Mouse (Mus musculus) liver, adult 2 months (tissue): ENCODE measurements around the gene Cacna1a. TPM values are rescaled to one million over a fixed set of nuclear protein-coding genes. Genes with fewer than 3 reads are reported as not detected.

Experiments used
- DNase-seq: peaks from one replicate; pipeline ENCODE4 v3.0.0-alpha.2; 2011; ENCODE audit warnings: low read depth, low spot score; ENCODE audit errors: extremely low read depth
- H3K27ac ChIP-seq: fragments of 200-500 bp; replicated peaks from 2 replicates; pipeline ENCODE4 v1.5.1; 2012; ENCODE audit warnings: low read depth, mild to moderate bottlenecking, control low read depth, inconsistent platforms, low read length; ENCODE audit not compliant: insufficient read depth
- H3K27me3 ChIP-seq: fragments of 200-500 bp; 2 replicates; pipeline ENCODE4 v1.6.1; 2012; ENCODE audit warnings: mild to moderate bottlenecking, moderate library complexity, low read length, inconsistent platforms; ENCODE audit not compliant: control insufficient read depth, insufficient read depth
- H3K36me3 ChIP-seq: fragments of 200-500 bp; 2 replicates; pipeline ENCODE4 v1.6.1; 2012; ENCODE audit warnings: low read length, inconsistent platforms; ENCODE audit not compliant: control insufficient read depth, insufficient read depth
- H3K4me1 ChIP-seq: fragments of 200-500 bp; 2 replicates; pipeline ENCODE4 v1.6.1; 2011; ENCODE audit warnings: low read length; ENCODE audit not compliant: control insufficient read depth, insufficient read depth
- H3K4me3 ChIP-seq: fragments of 200-500 bp; 2 replicates; pipeline ENCODE4 v1.5.1; 2011; ENCODE audit warnings: low read depth, mild to moderate bottlenecking, control low read depth, low read length, moderate library complexity; ENCODE audit not compliant: insufficient read depth
- H3K79me2 ChIP-seq: fragments of 200-500 bp; 2 replicates; pipeline ENCODE4 v1.6.1; 2012; ENCODE audit warnings: inconsistent platforms, mild to moderate bottlenecking, low read length, moderate library complexity; ENCODE audit not compliant: control insufficient read depth, insufficient read depth
- H3K9ac ChIP-seq: fragments of 200-500 bp; 2 replicates; pipeline ENCODE4 v1.6.1; 2012; ENCODE audit warnings: low read depth, mild to moderate bottlenecking, control low read depth, inconsistent platforms, low read length
- CTCF ChIP-seq: fragments of 200-500 bp; IDR thresholded peaks from 2 replicates; pipeline ENCODE4 v1.5.1; 2011; ENCODE audit warnings: low read depth, low read length, control low read depth
- POLR2A ChIP-seq: fragments of 200-500 bp; IDR thresholded peaks from 2 replicates; pipeline ENCODE4 v1.6.1; 2011; ENCODE audit warnings: low read length, control low read depth; ENCODE audit not compliant: insufficient read depth; ENCODE audit errors: extremely low read depth
- WGBS: fragments of 180-500 bp; shearing (Covaris S2); methylation state at CpG from one replicate; pipeline ENCODE4 v1.1.7; 2018; 5-methylcytosine and 5-hydroxymethylcytosine counted together
- polyA plus RNA-seq: library from polyadenylated mRNA; depleted of rRNA; stranded (reverse); fragments of >200 nt; gene quantifications from 2 replicates; pipeline ENCODE4 v1.2.3, GENCODE M21; 2012
- total RNA-seq: library from RNA; depleted of rRNA; stranded (reverse); fragments of >200 nt; gene quantifications from 2 replicates; pipeline ENCODE4 v1.2.3, GENCODE M21; 2014

The Cacna1a gene
- total and polyA plus RNA-seq, 2 experiments = 0.28 to 3.2 TPM

DNA sequence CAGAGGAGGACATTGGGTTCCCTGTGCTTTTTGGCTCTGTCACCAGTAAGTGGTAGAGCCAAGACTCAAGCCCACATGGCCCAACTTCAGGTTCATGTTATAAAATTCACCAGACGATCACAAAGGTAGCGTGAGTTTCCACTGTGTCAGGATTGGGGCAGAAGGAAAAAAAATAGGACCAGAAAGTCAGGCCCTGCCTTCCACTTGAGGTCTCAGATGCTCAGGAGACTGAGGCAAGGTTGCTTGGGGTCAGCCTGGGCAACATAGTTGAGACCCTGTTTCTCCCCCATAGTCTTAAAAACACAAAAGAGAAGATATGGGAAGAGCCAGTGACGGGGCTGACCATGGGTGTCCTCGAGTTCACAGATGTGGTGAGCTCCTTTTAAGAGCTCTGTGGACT lies 97.1 kb downstream of the Cacna1a start:
- no peaks in the 10 kb centered on the region for H3K79me2 ChIP-seq
- no peaks in the 10 kb centered on the region for H3K36me3 ChIP-seq
- H3K9ac ChIP-seq = no peak overlapping the region
- no peak overlapping the region for H3K4me3 ChIP-seq
- H3K27ac ChIP-seq = no peak overlapping the region
- 77% methylated on average over 4 of the region's 4 CpGs for WGBS
- H3K27me3 ChIP-seq = no peaks in the 10 kb centered on the region
- H3K4me1 ChIP-seq = no peaks in the 10 kb centered on the region
- TF ChIP-seq CTCF (no peak), POLR2A (no peak)
- no peak for DNase-seq

DNA sequence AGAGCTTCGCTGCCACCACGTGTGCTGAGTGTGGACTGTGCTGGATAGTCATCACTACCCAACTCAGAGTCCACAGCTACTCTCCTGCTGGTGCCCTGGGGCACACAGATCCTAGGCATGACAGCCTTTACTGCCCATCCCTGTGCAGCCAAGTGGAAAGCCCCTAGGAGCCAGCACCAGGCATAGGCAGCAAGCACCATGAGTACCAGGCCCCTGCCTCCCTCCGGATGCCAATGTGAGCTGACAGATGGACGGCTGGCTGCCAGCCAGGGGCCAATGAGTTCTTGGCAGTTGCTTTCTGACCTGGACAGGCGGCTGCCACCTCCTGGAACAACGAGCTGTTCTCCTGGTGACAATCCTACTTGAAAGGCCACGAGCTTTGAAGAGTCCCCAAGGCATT lies 97.6 kb downstream of the Cacna1a start:
- no peak for TF ChIP-seq CTCF
- H3K27me3 ChIP-seq = no peaks in the 10 kb centered on the region
- WGBS = 48% methylated on average over 7 of the region's 7 CpGs
- peak; percentile 10 for DNase-seq
- H3K4me1 ChIP-seq = no peaks in the 10 kb centered on the region
- no peaks in the 10 kb centered on the region for H3K36me3 ChIP-seq
- H3K4me3 ChIP-seq = no peak overlapping the region
- no peak overlapping the region for H3K9ac ChIP-seq
- no peaks in the 10 kb centered on the region for H3K79me2 ChIP-seq
- H3K27ac ChIP-seq = no peak overlapping the region

DNA sequence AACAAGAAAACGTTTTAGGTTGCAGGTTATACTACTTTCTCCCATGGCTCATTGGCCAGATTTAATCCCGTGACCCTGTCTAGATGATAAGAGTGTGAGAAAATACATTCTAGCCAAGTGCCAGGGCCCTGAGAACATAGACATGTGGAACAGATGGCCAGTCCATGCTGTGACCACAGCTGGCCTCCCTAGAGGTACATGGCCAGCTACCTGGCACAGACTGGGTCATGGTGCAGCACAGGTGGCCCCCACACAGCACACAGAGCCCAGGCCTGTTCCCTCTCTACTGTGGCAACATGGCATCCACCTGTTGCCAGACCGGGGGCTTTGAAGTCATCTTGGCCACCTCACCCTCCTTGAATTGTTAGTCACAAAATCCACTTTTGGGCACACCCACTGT lies 101.0 kb downstream of the Cacna1a start:
- DNase-seq = no peak
- Histone ChIP-seq H3K27ac (no peak overlapping the region), H3K4me3 (no peak overlapping the region), H3K4me1 (no peaks in the 10 kb centered on the region), H3K9ac (no peak overlapping the region), H3K79me2 (no peaks in the 10 kb centered on the region), H3K36me3 (no peaks in the 10 kb centered on the region), H3K27me3 (no peaks in the 10 kb centered on the region)
- 66% methylated on average over 3 of the region's 3 CpGs for whole genome bisulfite sequencing
- no peak for TF ChIP-seq CTCF
- TF ChIP-seq POLR2A = no peak

DNA sequence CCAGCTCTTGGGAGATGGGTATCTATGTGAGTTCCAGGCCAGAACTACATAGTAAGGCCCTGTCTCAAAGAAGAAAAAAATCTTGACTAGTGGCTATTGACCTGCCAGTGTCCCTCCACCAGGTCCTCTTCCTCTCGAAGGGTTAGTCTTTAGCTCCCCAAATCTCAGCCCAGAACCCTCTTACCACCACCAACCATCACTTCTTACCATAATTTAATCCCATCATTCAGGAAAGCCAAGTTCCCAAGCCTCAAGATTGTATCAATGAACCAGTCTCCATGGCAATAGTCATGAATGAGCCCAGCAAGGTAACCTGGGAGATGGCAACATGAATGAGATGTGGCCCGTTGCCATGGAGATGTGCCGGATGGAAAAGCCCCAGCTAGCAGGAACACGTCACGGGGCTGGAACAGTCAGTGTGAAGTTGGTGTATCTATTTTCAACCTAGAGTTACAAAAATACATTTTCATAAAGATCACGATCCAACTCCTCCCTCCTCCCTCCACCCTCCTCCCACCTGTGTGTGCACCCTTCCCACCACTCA lies 106.4 kb downstream of the Cacna1a start:
- Histone ChIP-seq H3K4me3 (no peak overlapping the region), H3K36me3 (no peaks in the 10 kb centered on the region), H3K79me2 (no peaks in the 10 kb centered on the region), H3K27me3 (no peaks in the 10 kb centered on the region), H3K4me1 (no peaks in the 10 kb centered on the region), H3K27ac (no peak overlapping the region), H3K9ac (no peak overlapping the region)
- DNase-seq = no peak
- TF ChIP-seq CTCF (no peak), POLR2A (no peak)
- 84% methylated on average over 6 of the region's 6 CpGs for WGBS

DNA sequence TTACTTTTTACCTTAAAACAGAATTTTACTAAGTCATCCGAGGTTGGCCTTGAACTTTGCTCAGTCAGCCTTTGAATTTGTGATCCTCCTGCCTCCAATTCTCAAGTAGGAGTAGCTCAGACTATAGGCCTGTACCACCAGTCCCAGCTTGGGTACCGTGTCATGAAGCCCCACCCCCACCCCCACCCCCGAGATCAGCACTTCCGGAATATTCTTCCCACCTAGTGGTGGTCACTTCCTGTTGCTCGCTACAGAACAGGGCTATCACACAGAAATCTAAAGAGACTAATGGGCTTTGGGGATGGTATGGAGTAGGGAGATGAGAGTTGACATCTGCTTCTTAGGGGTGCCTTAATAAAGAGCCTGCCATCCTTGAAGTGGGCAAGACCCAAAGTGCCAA lies 112.9 kb downstream of the Cacna1a start:
- TF ChIP-seq CTCF = no peak
- TF ChIP-seq POLR2A = no peak

DNA sequence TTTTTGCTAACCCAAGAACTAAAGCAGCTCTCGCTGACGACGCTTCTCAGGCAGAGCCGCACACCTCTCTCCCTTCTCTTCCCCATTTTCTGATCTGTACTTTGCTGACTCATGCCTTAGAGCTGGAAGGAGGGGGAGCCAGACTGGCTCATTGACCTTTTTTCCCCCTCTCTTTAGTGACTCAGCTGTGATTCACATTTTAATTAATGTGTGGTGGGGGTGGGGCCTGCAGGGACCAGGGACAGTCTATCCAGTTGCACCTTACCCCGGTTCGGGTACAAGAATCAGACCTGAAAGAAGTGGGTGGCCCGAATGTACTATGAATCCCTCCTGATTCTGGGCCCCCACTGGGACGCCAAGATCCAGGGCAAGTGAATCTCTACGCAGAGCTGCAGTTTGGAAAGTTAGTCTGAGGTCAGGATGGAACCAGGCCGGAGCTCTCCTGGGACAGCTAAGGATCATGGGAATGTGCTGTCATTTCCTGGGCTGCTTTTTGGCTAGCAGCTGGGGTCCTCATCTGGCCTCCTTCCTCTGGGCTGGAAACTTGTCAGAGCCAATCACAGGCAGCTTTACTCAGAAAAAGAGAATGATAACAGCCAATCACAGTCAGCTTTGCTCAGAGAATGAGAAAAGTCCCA lies 113.5 kb downstream of the Cacna1a start:
- WGBS = 88% methylated on average over 10 of the region's 10 CpGs
- H3K27me3 ChIP-seq = no peaks in the 10 kb centered on the region
- TF ChIP-seq POLR2A = no peak
- no peak for TF ChIP-seq CTCF
- no peak overlapping the region for H3K27ac ChIP-seq
- H3K4me3 ChIP-seq = no peak overlapping the region
- no peaks in the 10 kb centered on the region for H3K4me1 ChIP-seq
- H3K79me2 ChIP-seq = no peaks in the 10 kb centered on the region
- no peak for DNase-seq
- no peaks in the 10 kb centered on the region for H3K36me3 ChIP-seq
- H3K9ac ChIP-seq = no peak overlapping the region

More for the DNA sequence above, 112.9 kb downstream of the Cacna1a start:
- Histone ChIP-seq H3K4me3 (no peak overlapping the region), H3K79me2 (no peaks in the 10 kb centered on the region), H3K36me3 (no peaks in the 10 kb centered on the region), H3K9ac (no peak overlapping the region), H3K27me3 (no peaks in the 10 kb centered on the region), H3K4me1 (no peaks in the 10 kb centered on the region), H3K27ac (no peak overlapping the region)
- DNase-seq = no peak
- 44% methylated on average over 5 of the region's 5 CpGs for WGBS
